8 mouse cellular contexts compared by ENCODE assay signal in genomic region chr10:12869846-12870245, GRCm38 (mm10). TPM values are rescaled to one million over a fixed set of nuclear protein-coding genes. Genes with fewer than 3 reads are reported as not detected.
A peak's percentile ranks its signal among the peaks of the same experiment; 100 is the strongest.
DNase-seq lines count a peak whose midpoint lies in the region; ATAC-seq and TF ChIP-seq lines count a peak whose summit lies in the region.

No protein-coding gene starts in this region.

- TF ChIP-seq EP300 in liver, postnatal 0 days (IDR thresholded peaks at IDR 0.05; ENCODE audit: low read depth): no peak

- no peak for DNase-seq in heart, adult 9 months (ENCODE audit: low spot score in 2 of 2)
- no peak for DNase-seq in liver, postnatal 0 days
- no peak for DNase-seq in thymus, postnatal 36 days
- DNase-seq in cerebellum, postnatal 14 days: no peak

- peak overlapping the region; percentile 89 for H3K4me2 ChIP-seq in heart, embryonic 11.5 days
- peak overlapping the region; percentile 97 for H3K4me2 ChIP-seq in hindbrain, embryonic 12.5 days (replicated peaks)
- peak overlapping the region; percentile 90 for H3K4me2 ChIP-seq in liver, postnatal 0 days (ENCODE audit: low read depth, low read length)

- TF ChIP-seq CTCF in cortical plate, adult 2 months (IDR thresholded peaks at IDR 0.05; ENCODE audit: extremely low read depth, insufficient read depth, low read length): no peak
- no peak for TF ChIP-seq CTCF in liver, postnatal 0 days (IDR thresholded peaks at IDR 0.05; ENCODE audit: low read depth)

- H3K27ac ChIP-seq in heart, embryonic 11.5 days (ENCODE audit: low read depth, low read length): no peak overlapping the region
- no peak overlapping the region for H3K27ac ChIP-seq in cortical plate, adult 2 months (ENCODE audit: insufficient read depth, low read length)
- H3K27ac ChIP-seq in hindbrain, embryonic 12.5 days: no peak overlapping the region
- peak overlapping the region; percentile 99; the same call in 1 of the 2 replicates for H3K27ac ChIP-seq in liver, postnatal 0 days (ENCODE audit: low read depth)

- 29% methylated on average over 1 of the region's 1 CpGs for WGBS in heart, embryonic 11.5 days (ENCODE audit: insufficient replicate concordance)
- 56% methylated on average over 1 of the region's 1 CpGs for WGBS in hindbrain, embryonic 12.5 days
- whole genome bisulfite sequencing in liver, postnatal 0 days (ENCODE audit: insufficient replicate concordance): 15% methylated on average over 1 of the region's 1 CpGs

- ATAC-seq in heart, embryonic 11.5 days (replicated peaks; ENCODE audit: insufficient number of reproducible peaks, low FRiP score, low TSS enrichment): no peak
- ATAC-seq in hindbrain, embryonic 12.5 days (ENCODE audit: low FRiP score): no peak
- ATAC-seq in liver, postnatal 0 days: no peak
- ATAC-seq in inflammation-experienced regulatory T-cells, adult 6 months: no peak

- H3K27me3 ChIP-seq in heart, embryonic 11.5 days (ENCODE audit: control insufficient read depth, insufficient read depth, low read length): no peaks in the 10 kb centered on the region
- H3K27me3 ChIP-seq in hindbrain, embryonic 12.5 days: peaks cover 2% of the 10 kb centered on the region; the same call in 1 of the 2 replicates
- H3K27me3 ChIP-seq in liver, postnatal 0 days (ENCODE audit: insufficient read depth, low read length): no peaks in the 10 kb centered on the region

- H3K9me3 ChIP-seq in heart, embryonic 11.5 days (replicated peaks; ENCODE audit: control insufficient read depth, low read length): no peaks in the 10 kb centered on the region
- H3K9me3 ChIP-seq in hindbrain, embryonic 12.5 days (replicated peaks): no peaks in the 10 kb centered on the region
- no peaks in the 10 kb centered on the region for H3K9me3 ChIP-seq in liver, postnatal 0 days (ENCODE audit: low read length)

- no peak for TF ChIP-seq POLR2A in cortical plate, adult 2 months (IDR thresholded peaks at IDR 0.05; ENCODE audit: extremely low read depth, insufficient read depth, low read length)

- no peaks in the 10 kb centered on the region for H3K36me3 ChIP-seq in heart, embryonic 11.5 days (ENCODE audit: control insufficient read depth, insufficient read depth, low read length)
- H3K36me3 ChIP-seq in hindbrain, embryonic 12.5 days: no peaks in the 10 kb centered on the region
- H3K36me3 ChIP-seq in liver, postnatal 0 days (replicated peaks; ENCODE audit: insufficient read depth, low read length): no peaks in the 10 kb centered on the region

- H3K4me1 ChIP-seq in heart, embryonic 11.5 days (ENCODE audit: control insufficient read depth, insufficient read depth, low read length): peaks cover 9% of the 10 kb centered on the region
- H3K4me1 ChIP-seq in cortical plate, adult 2 months (ENCODE audit: control insufficient read depth, insufficient read depth, low read length): no peaks in the 10 kb centered on the region
- peaks cover 19% of the 10 kb centered on the region for H3K4me1 ChIP-seq in hindbrain, embryonic 12.5 days
- H3K4me1 ChIP-seq in liver, postnatal 0 days (ENCODE audit: insufficient read depth): peaks cover 14% of the 10 kb centered on the region

- H3K4me3 ChIP-seq in heart, embryonic 11.5 days (ENCODE audit: low read depth, low read length): peak overlapping the region; percentile 77
- H3K4me3 ChIP-seq in cortical plate, adult 2 months (ENCODE audit: insufficient read depth, low read length): peak overlapping the region; percentile 56; the same call in 1 of the 2 replicates
- H3K4me3 ChIP-seq in hindbrain, embryonic 12.5 days: peak overlapping the region; percentile 75; the same call in 1 of the 2 replicates
- H3K4me3 ChIP-seq in liver, postnatal 0 days (ENCODE audit: low read depth, low read length): peak overlapping the region; percentile 82

- no peak overlapping the region for H3K9ac ChIP-seq in heart, embryonic 11.5 days (ENCODE audit: low read depth, low read length)
- no peak overlapping the region for H3K9ac ChIP-seq in hindbrain, embryonic 12.5 days
- peak overlapping the region; percentile 84; the same call in 1 of the 2 replicates for H3K9ac ChIP-seq in liver, postnatal 0 days (replicated peaks)

RNA-seq across cellular contexts. Expression of gene Utrn, which starts 0.7 kb away (rescaled TPM):
- 47.3 and 68.5 TPM in 2 replicates for polyA plus RNA-seq in heart, embryonic 11.5 days (2014; fragmentation: Nextera tagmentation; extraction: Ambion mirVana)
- polyA plus RNA-seq in cortical plate, adult 2 months (2012; rRNA removed): 32.3 and 35.6 TPM in 2 replicates
- polyA plus RNA-seq in hindbrain, embryonic 12.5 days (2016; fragmentation: Nextera tagmentation; extraction: Ambion mirVana): 52.0 and 56.0 TPM in 2 replicates
- polyA plus RNA-seq in liver, postnatal 0 days (2015; fragmentation: Nextera tagmentation; extraction: Ambion mirVana): 8.0 and 9.7 TPM in 2 replicates
- 100 to 1,000 TPM; 143 to 631 (median 388) TPM for polyA plus RNA-seq in inflammation-experienced regulatory T-cells, adult 6 months (2017; shearing (Covaris generic))
